Mouse (Mus musculus) adipose tissue, adult 10 weeks (tissue): ENCODE data around the gene Sh2b2. TPM values are rescaled to one million over a fixed set of nuclear protein-coding genes. Genes with fewer than 3 reads are reported as not detected.

ENCODE experiments used
- polyA plus RNA-seq: library from polyadenylated mRNA; stranded (reverse); fragments of 350-450 nt; fragmentation: Illumina TruSeq; extraction: RNeasy Lipid Tissue Mini Kit (QIAGEN cat#74804); gene quantifications from one replicate; pipeline ENCODE4 v1.2.3, GENCODE M21; 2014; ENCODE audit warnings: low read depth, low replicate concordance

Sh2b2 gene
- 12.9 TPM for polyA plus RNA-seq

DNA sequence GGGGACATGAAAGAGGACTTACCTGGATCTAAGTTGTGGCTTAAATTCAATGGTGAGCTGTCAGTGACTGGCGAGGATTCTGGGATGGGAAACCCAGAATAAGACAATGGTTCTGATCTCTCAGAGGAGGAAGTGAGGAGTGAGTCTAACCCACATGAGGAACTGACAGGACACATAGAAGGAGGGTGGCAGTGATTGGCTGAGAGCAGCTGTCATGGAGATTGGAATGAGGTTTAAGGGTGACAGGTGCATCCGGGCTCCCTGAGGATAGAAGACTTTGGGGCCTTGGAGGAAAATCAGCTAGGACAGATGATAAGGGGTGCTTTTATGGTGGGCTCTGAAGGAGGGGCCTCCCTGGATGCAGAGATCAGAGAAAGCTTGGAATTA lies at the start of gene Sh2b2:
Sh2b2 (minus strand) TSS at position 105 of the 387 bp plus-strand sequence.

DNA sequence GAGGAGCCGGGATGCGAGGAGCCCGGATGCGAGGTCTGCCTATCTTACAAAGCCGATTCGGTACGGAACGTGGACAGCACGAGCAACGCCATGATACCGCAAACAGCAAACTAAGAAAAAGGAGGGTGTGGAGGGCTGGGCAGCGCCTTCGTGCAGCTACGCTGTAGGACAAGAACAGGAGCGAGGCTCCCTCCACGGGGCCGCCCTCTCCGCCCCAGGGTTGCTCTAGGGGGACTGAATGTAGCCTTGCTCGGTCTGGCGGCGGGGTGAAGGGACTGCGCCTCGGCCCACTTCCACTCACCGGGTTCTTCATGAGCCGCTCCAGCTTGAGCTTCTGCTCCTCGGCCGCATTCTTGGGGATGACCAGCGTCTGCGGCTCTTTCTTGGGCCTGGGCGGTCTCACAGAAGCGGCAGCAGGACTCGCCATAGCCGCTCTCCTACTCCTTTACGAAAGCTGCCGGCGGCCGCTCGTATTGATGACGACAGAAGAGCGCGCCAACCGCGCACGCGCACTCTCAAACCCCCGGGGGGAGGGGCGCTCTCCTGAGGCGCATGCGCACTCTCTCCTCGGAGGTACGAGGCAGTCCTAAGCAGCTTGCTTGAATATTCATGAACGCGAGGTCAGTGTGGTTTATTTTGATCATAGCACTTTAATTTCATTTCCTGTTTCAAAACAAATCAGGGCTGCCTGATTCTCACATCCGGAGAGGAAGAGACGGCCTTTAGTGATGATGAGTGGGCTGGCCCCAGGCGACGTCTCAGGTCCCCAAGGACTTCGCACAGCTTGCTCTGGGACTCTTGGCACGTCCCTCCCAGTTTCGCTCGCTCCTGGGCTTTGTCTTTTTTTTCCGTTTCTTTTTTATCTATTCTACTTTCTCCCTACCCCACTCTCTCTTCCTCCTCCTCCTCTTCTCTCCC lies 47.6 kb downstream of the Sh2b2 start, which contains the start of gene Prkrip1:
Prkrip1 (minus strand) TSS at position 490 of the 918 bp plus-strand sequence.

DNA sequence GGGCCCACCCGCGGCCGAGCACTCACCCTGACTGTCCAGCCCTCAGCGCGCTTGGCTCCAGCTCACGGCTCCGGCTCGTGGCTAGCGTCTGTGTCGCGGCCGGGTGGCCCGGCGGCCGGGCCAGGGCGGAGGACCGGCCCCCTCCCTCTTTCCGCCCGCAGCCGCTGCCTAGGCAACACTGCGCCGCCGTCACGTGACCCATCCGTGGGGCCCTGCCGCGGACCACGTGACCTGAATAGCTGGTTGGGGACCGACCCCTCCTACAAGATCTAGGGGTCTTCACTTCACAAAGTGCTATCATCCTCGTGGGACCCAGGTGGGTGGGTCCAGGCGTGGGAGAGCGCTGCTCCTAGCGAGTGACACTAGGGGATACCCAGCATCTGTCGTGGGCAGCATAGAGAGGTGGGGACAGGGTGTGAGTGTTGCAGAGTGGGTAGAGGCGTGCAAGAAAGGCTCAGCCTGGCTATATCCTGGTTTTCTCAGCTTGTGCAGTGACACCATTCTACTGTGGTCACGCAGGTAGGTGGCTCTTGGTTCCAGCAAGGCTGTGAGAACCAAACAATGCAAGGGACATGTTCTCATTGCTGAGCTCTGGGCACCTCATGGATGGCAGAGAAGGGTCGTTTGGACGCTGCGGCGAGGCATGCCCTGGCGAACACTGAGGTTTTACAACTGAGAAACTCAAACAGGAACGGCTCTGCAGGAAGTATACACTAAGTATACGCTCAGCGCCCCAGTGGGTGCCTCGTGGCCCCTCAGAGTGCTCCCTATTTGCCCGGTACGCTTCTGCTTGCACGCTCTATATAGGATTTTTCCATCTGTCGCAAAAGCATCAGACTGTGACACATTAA lies 75.6 kb downstream of the Sh2b2 start, which contains the start of gene Orai2:
Orai2 (minus strand) TSS at position 202 of the 851 bp plus-strand sequence.

Other genes with a start within 250 kb of the Sh2b2 start
- 35.5 TPM for gene Upk3b, start 208.1 kb downstream of the Sh2b2 start, polyA plus RNA-seq
- gene Upk3bl, start 192.1 kb downstream of the Sh2b2 start, polyA plus RNA-seq = not detected
- gene Rasa4, start 162.6 kb downstream of the Sh2b2 start, polyA plus RNA-seq = 12.6 TPM
- gene Polr2j, start 129.9 kb downstream of the Sh2b2 start, polyA plus RNA-seq = 89.6 TPM
- gene Lrwd1, start 110.5 kb downstream of the Sh2b2 start, polyA plus RNA-seq = 15.6 TPM
- 6.9 TPM for gene Alkbh4, start 110.4 kb downstream of the Sh2b2 start, polyA plus RNA-seq
- 5.1 TPM for gene Orai2, start 75.8 kb downstream of the Sh2b2 start, polyA plus RNA-seq
- 25.3 TPM for gene Prkrip1, start 47.6 kb downstream of the Sh2b2 start, polyA plus RNA-seq